Mouse (Mus musculus): Measurements from ENCODE around the gene Rbl2. TPM values are rescaled to one million over a fixed set of nuclear protein-coding genes. Genes with fewer than 3 reads are reported as not detected.

Rbl2 gene
- polyA plus RNA-seq (2015; fragmentation: Nextera tagmentation; extraction: Ambion mirVana) = 6.0 and 6.1 TPM in 2 replicates

GRCm38 (mm10) chr8:91069834-91070233, at the start of gene Rbl2:
Rbl2 (plus strand) TSS chr8:91070057.
- Histone ChIP-seq H3K4me1 (ENCODE audit: control insufficient read depth, low read depth, low read length) (peaks cover 11% of the 10 kb centered on the region), H3K9ac (ENCODE audit: low read depth, low read length) (peak within 1 kb of the TSS; percentile 86), H3K27me3 (ENCODE audit: control insufficient read depth, insufficient read depth, low read depth, low read length) (no peaks in the 10 kb centered on the region), H3K9me3 (replicated peaks; ENCODE audit: control insufficient read depth, low read length) (no peaks in the 10 kb centered on the region), H3K4me2 (ENCODE audit: low read depth, low read length) (peak within 1 kb of the TSS; percentile 79), H3K36me3 (ENCODE audit: control insufficient read depth, insufficient read depth) (no peaks in the 10 kb centered on the region), H3K4me3 (ENCODE audit: low read depth, low read length) (peak within 1 kb of the TSS; percentile 92), H3K27ac (ENCODE audit: low read length) (peak within 1 kb of the TSS; percentile 91)
- under 1% methylated on average over 25 of the region's 25 CpGs for WGBS (ENCODE audit: insufficient replicate concordance)
- peak; percentile 97 for ATAC-seq (ENCODE audit: low read depth)

- 78% methylated on average over 6 of the region's 6 CpGs for WGBS (ENCODE audit: insufficient replicate concordance)
- Histone ChIP-seq H3K9me3 (replicated peaks; ENCODE audit: control insufficient read depth, low read length) (no peaks in the 10 kb centered on the region), H3K27ac (ENCODE audit: low read length) (no peak overlapping the region), H3K36me3 (ENCODE audit: control insufficient read depth, insufficient read depth) (peaks cover 6% of the 10 kb centered on the region; the same call in 1 of the 2 replicates), H3K4me1 (ENCODE audit: control insufficient read depth, low read depth, low read length) (no peaks in the 10 kb centered on the region), H3K4me3 (ENCODE audit: low read depth, low read length) (no peak overlapping the region), H3K4me2 (ENCODE audit: low read depth, low read length) (no peak overlapping the region), H3K27me3 (ENCODE audit: control insufficient read depth, insufficient read depth, low read depth, low read length) (no peaks in the 10 kb centered on the region), H3K9ac (ENCODE audit: low read depth, low read length) (no peak overlapping the region)
- no peak for ATAC-seq (ENCODE audit: low read depth)
Measured at GRCm38 (mm10) chr8:91034417-91034816, 35.4 kb upstream of the Rbl2 start.

- 66% methylated on average over 6 of the region's 6 CpGs for WGBS (ENCODE audit: insufficient replicate concordance)
Measured at GRCm38 (mm10) chr8:91036905-91037304, 33.0 kb upstream of the Rbl2 start.

GRCm38 (mm10) chr8:91038637-91039036, 31.2 kb upstream of the Rbl2 start:
- Histone ChIP-seq H3K27me3 (ENCODE audit: control insufficient read depth, insufficient read depth, low read depth, low read length) (no peaks in the 10 kb centered on the region), H3K36me3 (ENCODE audit: control insufficient read depth, insufficient read depth) (peaks cover 20% of the 10 kb centered on the region), H3K4me2 (ENCODE audit: low read depth, low read length) (no peak overlapping the region), H3K27ac (ENCODE audit: low read length) (no peak overlapping the region), H3K9me3 (replicated peaks; ENCODE audit: control insufficient read depth, low read length) (no peaks in the 10 kb centered on the region), H3K4me3 (ENCODE audit: low read depth, low read length) (no peak overlapping the region), H3K9ac (ENCODE audit: low read depth, low read length) (no peak overlapping the region), H3K4me1 (ENCODE audit: control insufficient read depth, low read depth, low read length) (no peaks in the 10 kb centered on the region)
- no peak for ATAC-seq (ENCODE audit: low read depth)
- WGBS (ENCODE audit: insufficient replicate concordance) = 86% methylated on average over 1 of the region's 1 CpGs

More at GRCm38 (mm10) chr8:91036905-91037304, 33.0 kb upstream of the Rbl2 start:
- no peak overlapping the region for H3K4me2 ChIP-seq (ENCODE audit: low read depth, low read length)
- H3K4me3 ChIP-seq (ENCODE audit: low read depth, low read length) = no peak overlapping the region
- no peak for ATAC-seq (ENCODE audit: low read depth)
- H3K27me3 ChIP-seq (ENCODE audit: control insufficient read depth, insufficient read depth, low read depth, low read length) = no peaks in the 10 kb centered on the region
- H3K9ac ChIP-seq (ENCODE audit: low read depth, low read length) = no peak overlapping the region
- H3K36me3 ChIP-seq (ENCODE audit: control insufficient read depth, insufficient read depth) = peaks cover 11% of the 10 kb centered on the region
- no peaks in the 10 kb centered on the region for H3K4me1 ChIP-seq (ENCODE audit: control insufficient read depth, low read depth, low read length)
- H3K27ac ChIP-seq (ENCODE audit: low read length) = no peak overlapping the region
- H3K9me3 ChIP-seq (replicated peaks; ENCODE audit: control insufficient read depth, low read length) = no peaks in the 10 kb centered on the region

- Histone ChIP-seq H3K9me3 (replicated peaks; ENCODE audit: control insufficient read depth, low read length) (no peaks in the 10 kb centered on the region), H3K36me3 (ENCODE audit: control insufficient read depth, insufficient read depth) (peaks cover 21% of the 10 kb centered on the region), H3K27ac (ENCODE audit: low read length) (no peak overlapping the region), H3K4me3 (ENCODE audit: low read depth, low read length) (no peak overlapping the region), H3K27me3 (ENCODE audit: control insufficient read depth, insufficient read depth, low read depth, low read length) (no peaks in the 10 kb centered on the region), H3K4me2 (ENCODE audit: low read depth, low read length) (no peak overlapping the region), H3K9ac (ENCODE audit: low read depth, low read length) (no peak overlapping the region), H3K4me1 (ENCODE audit: control insufficient read depth, low read depth, low read length) (no peaks in the 10 kb centered on the region)
- whole genome bisulfite sequencing (ENCODE audit: insufficient replicate concordance) = 70% methylated on average over 4 of the region's 4 CpGs
- ATAC-seq (ENCODE audit: low read depth) = no peak
Measured at GRCm38 (mm10) chr8:91046370-91046769, 23.5 kb upstream of the Rbl2 start.

GRCm38 (mm10) chr8:91051037-91051436, 18.8 kb upstream of the Rbl2 start:
- H3K36me3 ChIP-seq (ENCODE audit: control insufficient read depth, insufficient read depth) = 0 out of 2 replicates have a peak, but pooled peaks cover 3% of the 10 kb centered on the region
- H3K4me3 ChIP-seq (ENCODE audit: low read depth, low read length) = no peak overlapping the region
- no peak overlapping the region for H3K9ac ChIP-seq (ENCODE audit: low read depth, low read length)
- H3K4me1 ChIP-seq (ENCODE audit: control insufficient read depth, low read depth, low read length) = no peaks in the 10 kb centered on the region
- no peak overlapping the region for H3K4me2 ChIP-seq (ENCODE audit: low read depth, low read length)
- ATAC-seq (ENCODE audit: low read depth) = no peak
- H3K9me3 ChIP-seq (replicated peaks; ENCODE audit: control insufficient read depth, low read length) = no peaks in the 10 kb centered on the region
- H3K27me3 ChIP-seq (ENCODE audit: control insufficient read depth, insufficient read depth, low read depth, low read length) = no peaks in the 10 kb centered on the region
- WGBS (ENCODE audit: insufficient replicate concordance) = 49% methylated on average over 8 of the region's 8 CpGs
- H3K27ac ChIP-seq (ENCODE audit: low read length) = no peak overlapping the region

- Histone ChIP-seq H3K4me2 (ENCODE audit: low read depth, low read length) (no peak overlapping the region), H3K4me3 (ENCODE audit: low read depth, low read length) (no peak overlapping the region), H3K9me3 (replicated peaks; ENCODE audit: control insufficient read depth, low read length) (no peaks in the 10 kb centered on the region), H3K36me3 (ENCODE audit: control insufficient read depth, insufficient read depth) (0 out of 2 replicates have a peak, but pooled peaks cover 3% of the 10 kb centered on the region), H3K27me3 (ENCODE audit: control insufficient read depth, insufficient read depth, low read depth, low read length) (no peaks in the 10 kb centered on the region), H3K9ac (ENCODE audit: low read depth, low read length) (no peak overlapping the region), H3K4me1 (ENCODE audit: control insufficient read depth, low read depth, low read length) (no peaks in the 10 kb centered on the region), H3K27ac (ENCODE audit: low read length) (no peak overlapping the region)
- ATAC-seq (ENCODE audit: low read depth) = no peak
- 72% methylated on average over 4 of the region's 4 CpGs for WGBS (ENCODE audit: insufficient replicate concordance)
Measured at GRCm38 (mm10) chr8:91054418-91054817, 15.4 kb upstream of the Rbl2 start.

- Histone ChIP-seq H3K9ac (ENCODE audit: low read depth, low read length) (no peak overlapping the region), H3K27me3 (ENCODE audit: control insufficient read depth, insufficient read depth, low read depth, low read length) (no peaks in the 10 kb centered on the region), H3K27ac (ENCODE audit: low read length) (no peak overlapping the region), H3K4me2 (ENCODE audit: low read depth, low read length) (no peak overlapping the region), H3K4me3 (ENCODE audit: low read depth, low read length) (no peak overlapping the region), H3K9me3 (replicated peaks; ENCODE audit: control insufficient read depth, low read length) (no peaks in the 10 kb centered on the region), H3K4me1 (ENCODE audit: control insufficient read depth, low read depth, low read length) (peaks cover 8% of the 10 kb centered on the region), H3K36me3 (ENCODE audit: control insufficient read depth, insufficient read depth) (no peaks in the 10 kb centered on the region)
- ATAC-seq (ENCODE audit: low read depth) = no peak
- WGBS (ENCODE audit: insufficient replicate concordance) = 65% methylated on average over 3 of the region's 3 CpGs
Measured at GRCm38 (mm10) chr8:91056848-91057247, 13.0 kb upstream of the Rbl2 start.

- H3K4me2 ChIP-seq (ENCODE audit: low read depth, low read length) = no peak overlapping the region
- no peaks in the 10 kb centered on the region for H3K27me3 ChIP-seq (ENCODE audit: control insufficient read depth, insufficient read depth, low read depth, low read length)
- ATAC-seq (ENCODE audit: low read depth) = no peak
- H3K9me3 ChIP-seq (replicated peaks; ENCODE audit: control insufficient read depth, low read length) = no peaks in the 10 kb centered on the region
- no peak overlapping the region for H3K9ac ChIP-seq (ENCODE audit: low read depth, low read length)
- no peak overlapping the region for H3K4me3 ChIP-seq (ENCODE audit: low read depth, low read length)
- H3K27ac ChIP-seq (ENCODE audit: low read length) = no peak overlapping the region
- H3K36me3 ChIP-seq (ENCODE audit: control insufficient read depth, insufficient read depth) = no peaks in the 10 kb centered on the region
- H3K4me1 ChIP-seq (ENCODE audit: control insufficient read depth, low read depth, low read length) = peaks cover 8% of the 10 kb centered on the region
Measured at GRCm38 (mm10) chr8:91059086-91059578, 10.7 kb upstream of the Rbl2 start.

All from liver, embryonic 16.5 days (tissue).